ENCODE assay signal across 10 mouse cellular contexts in genomic region chr7:16128899-16129298, GRCm38 (mm10). TPM values are rescaled to one million over a fixed set of nuclear protein-coding genes. Genes with fewer than 3 reads are reported as not detected.
DNase-seq lines count a peak whose midpoint lies in the region; ATAC-seq and TF ChIP-seq lines count a peak whose summit lies in the region.
"Had no signal": no experiment of that assay in that cellular context is flagged by ENCODE, and none has a peak within 500 bp of the region (broad histone marks: within the 10 kb centered on the region; RNA-seq: fewer than 3 reads in every experiment).

No protein-coding gene starts in this region.

- TF ChIP-seq CTCF in olfactory bulb, adult 2 months (IDR thresholded peaks at IDR 0.05; ENCODE audit: insufficient read depth, low read depth, low read length): no peak

- peak overlapping the region; percentile 62; the same call in 1 of the 2 replicates for H3K4me3 ChIP-seq in limb, embryonic 12.5 days (replicated peaks)
- no peak overlapping the region for H3K4me3 ChIP-seq in limb, embryonic 10.5 days
- peak overlapping the region; percentile 71 for H3K4me3 ChIP-seq in hindbrain, embryonic 16.5 days (ENCODE audit: low read length)
- H3K4me3 ChIP-seq in olfactory bulb, adult 2 months (ENCODE audit: insufficient read depth, low read depth, low read length): peak overlapping the region; percentile 58; the same call in 1 of the 2 replicates
- H3K4me3 ChIP-seq: myocyte had no signal

- ATAC-seq in limb, embryonic 12.5 days (ENCODE audit: insufficient number of reproducible peaks, insufficient read depth, low FRiP score, low TSS enrichment, low read depth): no peak
- no peak for ATAC-seq in hindbrain, embryonic 16.5 days
- ATAC-seq in granulocyte monocyte progenitor cell, adult 5-6 weeks (replicated peaks; ENCODE audit: poor library complexity, severe bottlenecking): no peak

- TF ChIP-seq POLR2A in olfactory bulb, adult 2 months (IDR thresholded peaks at IDR 0.05; ENCODE audit: insufficient read depth, low read depth, low read length): no peak

- H3K27ac ChIP-seq in limb, embryonic 12.5 days: no peak overlapping the region
- H3K27ac ChIP-seq in limb, embryonic 10.5 days: no peak overlapping the region
- H3K27ac ChIP-seq in hindbrain, embryonic 16.5 days (ENCODE audit: low read depth, low read length): no peak overlapping the region; the same call in 1 of the 2 replicates
- no peak overlapping the region for H3K27ac ChIP-seq in olfactory bulb, adult 2 months (ENCODE audit: insufficient read depth, low read depth, low read length)

- peaks cover 30% of the 10 kb centered on the region for H3K36me3 ChIP-seq in limb, embryonic 12.5 days
- peaks cover 13% of the 10 kb centered on the region for H3K36me3 ChIP-seq in limb, embryonic 10.5 days
- H3K36me3 ChIP-seq in hindbrain, embryonic 16.5 days (ENCODE audit: control insufficient read depth, insufficient read depth, low read length): peaks cover 10% of the 10 kb centered on the region

- H3K4me1 ChIP-seq in limb, embryonic 12.5 days (replicated peaks): peaks cover 34% of the 10 kb centered on the region
- peaks cover 37% of the 10 kb centered on the region for H3K4me1 ChIP-seq in limb, embryonic 10.5 days
- peaks cover 36% of the 10 kb centered on the region for H3K4me1 ChIP-seq in hindbrain, embryonic 16.5 days (ENCODE audit: control insufficient read depth, insufficient read depth, low read depth, low read length)
- H3K4me1 ChIP-seq in olfactory bulb, adult 2 months (ENCODE audit: control insufficient read depth, insufficient read depth, low read length): peaks cover 41% of the 10 kb centered on the region

- WGBS in limb, embryonic 12.5 days: 62% methylated on average over 5 of the region's 5 CpGs
- WGBS in limb, embryonic 10.5 days: 61% methylated on average over 5 of the region's 5 CpGs
- WGBS in hindbrain, embryonic 16.5 days: 58% methylated on average over 5 of the region's 5 CpGs
- WGBS in olfactory bulb, adult 2 months: 62% methylated on average over 5 of the region's 5 CpGs

- no peak overlapping the region for H3K9ac ChIP-seq in limb, embryonic 12.5 days (replicated peaks)
- peak overlapping the region; percentile 83 for H3K9ac ChIP-seq in hindbrain, embryonic 16.5 days (ENCODE audit: low read depth, low read length)

- H3K27me3 ChIP-seq in limb, embryonic 12.5 days: peaks cover 29% of the 10 kb centered on the region
- peaks cover 26% of the 10 kb centered on the region for H3K27me3 ChIP-seq in limb, embryonic 10.5 days (ENCODE audit: low read depth, poor library complexity, severe bottlenecking)
- no peaks in the 10 kb centered on the region for H3K27me3 ChIP-seq in hindbrain, embryonic 16.5 days (replicated peaks; ENCODE audit: control insufficient read depth, insufficient read depth, low read length)

- no peaks in the 10 kb centered on the region for H3K9me3 ChIP-seq in limb, embryonic 12.5 days
- H3K9me3 ChIP-seq in limb, embryonic 10.5 days (replicated peaks): no peaks in the 10 kb centered on the region
- H3K9me3 ChIP-seq in hindbrain, embryonic 16.5 days (ENCODE audit: control insufficient read depth, low read length): no peaks in the 10 kb centered on the region

- DNase-seq in cerebellum, postnatal 10 days: peak; percentile 42 to 57
- no peak for DNase-seq in cerebellum, adult 9-10 months
- no peak for DNase-seq in limb, embryonic 10.5 days (ENCODE audit: low spot score)
- no peak for DNase-seq in liver

- no peak overlapping the region for H3K4me2 ChIP-seq in limb, embryonic 12.5 days
- H3K4me2 ChIP-seq in hindbrain, embryonic 16.5 days (ENCODE audit: low read length): peak overlapping the region; percentile 77

RNA-seq across cellular contexts. Expression of gene Slc8a2, which starts 0.7 kb away (rescaled TPM):
- polyA plus RNA-seq in limb, embryonic 12.5 days (2016; fragmentation: Nextera tagmentation; extraction: Ambion mirVana): 0.18 and 0.20 TPM in 2 replicates
- 0.05 and 0.09 TPM in 2 replicates for polyA plus RNA-seq in limb, embryonic 10.5 days (2016; fragmentation: Nextera tagmentation; extraction: Ambion mirVana)
- polyA plus RNA-seq in hindbrain, embryonic 16.5 days (2015; fragmentation: Nextera tagmentation; extraction: Ambion mirVana): 1.1 and 1.2 TPM in 2 replicates
- polyA plus RNA-seq in olfactory bulb, adult 2 months (2012; ENCODE audit: insufficient read depth, insufficient read length, low replicate concordance, missing spikeins): not detected in 2 replicates
- total RNA-seq in granulocyte monocyte progenitor cell, adult 5-6 weeks (2014; fragmentation: Nextera tagmentation): not detected in 2 replicates
- not detected in 2 replicates for total RNA-seq in granulocyte monocyte progenitor cell, adult 5-6 weeks (2017)
- total RNA-seq: liver, adult 2 months had no signal

RNA-seq across cellular contexts. Expression of gene Kptn, which starts 9.2 kb away (rescaled TPM):
- polyA plus RNA-seq in limb, embryonic 12.5 days (2016; fragmentation: Nextera tagmentation; extraction: Ambion mirVana): 30.7 and 33.3 TPM in 2 replicates
- 26.9 and 27.0 TPM in 2 replicates for polyA plus RNA-seq in limb, embryonic 10.5 days (2016; fragmentation: Nextera tagmentation; extraction: Ambion mirVana)
- 48.3 and 49.8 TPM in 2 replicates for polyA plus RNA-seq in hindbrain, embryonic 16.5 days (2015; fragmentation: Nextera tagmentation; extraction: Ambion mirVana)
- not detected in 2 replicates for polyA plus RNA-seq in olfactory bulb, adult 2 months (2012; ENCODE audit: insufficient read depth, insufficient read length, low replicate concordance, missing spikeins)
- total RNA-seq in granulocyte monocyte progenitor cell, adult 5-6 weeks (2014; fragmentation: Nextera tagmentation): 19.2 and 20.9 TPM in 2 replicates
- total RNA-seq in granulocyte monocyte progenitor cell, adult 5-6 weeks (2017): 9.7 and 11.2 TPM in 2 replicates

RNA-seq across cellular contexts. Expression of gene Napa, which starts 30.6 kb away (rescaled TPM):
- 181 and 202 TPM in 2 replicates for polyA plus RNA-seq in limb, embryonic 12.5 days (2016; fragmentation: Nextera tagmentation; extraction: Ambion mirVana)
- 197 and 216 TPM in 2 replicates for polyA plus RNA-seq in limb, embryonic 10.5 days (2016; fragmentation: Nextera tagmentation; extraction: Ambion mirVana)
- 236 and 255 TPM in 2 replicates for polyA plus RNA-seq in hindbrain, embryonic 16.5 days (2015; fragmentation: Nextera tagmentation; extraction: Ambion mirVana)
- polyA plus RNA-seq in olfactory bulb, adult 2 months (2012; ENCODE audit: insufficient read depth, insufficient read length, low replicate concordance, missing spikeins): not detected in 2 replicates
- 81.0 and 105 TPM in 2 replicates for total RNA-seq in granulocyte monocyte progenitor cell, adult 5-6 weeks (2014; fragmentation: Nextera tagmentation)
- total RNA-seq in granulocyte monocyte progenitor cell, adult 5-6 weeks (2017): 38.5 and 39.5 TPM in 2 replicates

RNA-seq across cellular contexts. Expression of gene Meis3, which starts 46.0 kb away (rescaled TPM):
- 7.7 and 9.4 TPM in 2 replicates for polyA plus RNA-seq in limb, embryonic 12.5 days (2016; fragmentation: Nextera tagmentation; extraction: Ambion mirVana)
- polyA plus RNA-seq in limb, embryonic 10.5 days (2016; fragmentation: Nextera tagmentation; extraction: Ambion mirVana): 17.8 and 20.9 TPM in 2 replicates
- 96.6 and 122 TPM in 2 replicates for polyA plus RNA-seq in hindbrain, embryonic 16.5 days (2015; fragmentation: Nextera tagmentation; extraction: Ambion mirVana)
- not detected in 2 replicates for polyA plus RNA-seq in olfactory bulb, adult 2 months (2012; ENCODE audit: insufficient read depth, insufficient read length, low replicate concordance, missing spikeins)
- not detected in 2 replicates for total RNA-seq in granulocyte monocyte progenitor cell, adult 5-6 weeks (2014; fragmentation: Nextera tagmentation)
- not detected in 2 replicates for total RNA-seq in granulocyte monocyte progenitor cell, adult 5-6 weeks (2017)

Comparison
In these comparisons a context has a peak if more than half of its experiments do, and no peak if none do; other contexts are left out.
1. DNase-seq: peak in cerebellum, postnatal 10 days (2 of 2); none in cerebellum, adult 9-10 months (single experiment), limb, embryonic 10.5 days (single experiment) and liver (single experiment).